Mouse (Mus musculus) kidney, embryonic 14.5 days (tissue): Measurements from ENCODE around the gene Med24. TPM values are rescaled to one million over a fixed set of nuclear protein-coding genes. Genes with fewer than 3 reads are reported as not detected.

Experiments
- ATAC-seq: fragments of 200-750 bp; cut with Nextera tagmentation; 2 replicates; pipeline ENCODE4 v1.8.0; 2017; ENCODE audit warnings: moderate number of reproducible peaks, mild to moderate bottlenecking, moderate TSS enrichment, moderate library complexity; ENCODE audit not compliant: low FRiP score, low TSS enrichment
- H3K27ac ChIP-seq: fragments of 300-500 bp; sonication (generic); 2 replicates; pipeline ENCODE4 v1.5.1; 2014; ENCODE audit warnings: low read depth, mild to moderate bottlenecking, low read length, moderate library complexity, mixed read lengths
- H3K27me3 ChIP-seq: fragments of 300-500 bp; sonication (generic); 2 replicates; pipeline ENCODE4 v1.6.1; 2014; ENCODE audit warnings: mild to moderate bottlenecking, low read length; ENCODE audit not compliant: control insufficient read depth, insufficient read depth
- H3K36me3 ChIP-seq: fragments of 300-500 bp; sonication (generic); 2 replicates; pipeline ENCODE4 v1.6.1; 2014; ENCODE audit warnings: low read length, mixed read lengths; ENCODE audit not compliant: control insufficient read depth, insufficient read depth
- H3K4me1 ChIP-seq: fragments of 300-500 bp; sonication (generic); 2 replicates; pipeline ENCODE4 v1.6.1; 2014; ENCODE audit warnings: low read length, mixed read lengths; ENCODE audit not compliant: control insufficient read depth, insufficient read depth
- H3K4me2 ChIP-seq: fragments of 300-500 bp; sonication (generic); replicated peaks from 2 replicates; pipeline ENCODE4 v1.6.1; 2014; ENCODE audit warnings: low read depth, mild to moderate bottlenecking, low read length
- H3K4me3 ChIP-seq: fragments of 300-500 bp; sonication (generic); 2 replicates; pipeline ENCODE4 v1.5.1; 2014; ENCODE audit warnings: mild to moderate bottlenecking, low read length
- H3K9ac ChIP-seq: fragments of 300-500 bp; sonication (generic); 2 replicates; pipeline ENCODE4 v1.6.1; 2014; ENCODE audit warnings: low read depth, mild to moderate bottlenecking, low read length, moderate library complexity
- H3K9me3 ChIP-seq: fragments of 300-500 bp; sonication (generic); 2 replicates; pipeline ENCODE4 v1.6.1; 2016; ENCODE audit warnings: low read length; ENCODE audit not compliant: control insufficient read depth
- WGBS: fragments of 180-500 bp; shearing (Covaris S2); extraction: QIAGEN DNeasy Blood & Tissue Kit; methylation state at CpG from one replicate; pipeline ENCODE4 v1.1.7; 2014; 5-methylcytosine and 5-hydroxymethylcytosine counted together
- polyA plus RNA-seq: library from polyadenylated mRNA; unstranded; fragments of >200 nt; fragmentation: Nextera tagmentation; extraction: Ambion mirVana; gene quantifications from 2 replicates; pipeline ENCODE4 v1.2.1, GENCODE M21; 2014

Med24 gene
- polyA plus RNA-seq, 1 experiment from 2014 or later: 59.1 TPM

DNA sequence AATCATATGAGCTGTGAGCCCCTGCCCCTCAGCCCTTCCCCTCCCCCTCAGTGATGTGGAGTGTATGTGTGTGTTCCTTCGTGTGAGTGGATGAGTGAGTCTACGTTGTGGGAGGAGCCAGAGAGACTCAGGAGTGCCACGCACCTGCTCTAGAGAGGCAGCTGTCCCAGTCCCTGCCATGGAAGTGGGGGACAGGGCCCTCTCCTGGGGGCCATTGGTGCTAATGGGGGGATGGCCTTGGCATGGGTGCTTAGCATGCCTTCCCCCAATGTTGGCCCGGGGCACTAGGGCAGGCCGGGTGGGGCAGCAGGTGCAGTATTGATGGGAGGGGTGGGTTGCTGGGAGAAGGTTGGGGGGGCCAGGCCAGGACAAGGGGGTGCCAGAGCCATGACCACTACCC lies 37.6 kb upstream of the Med24 start:
- Histone ChIP-seq H3K9ac (no peak overlapping the region), H3K4me2 (no peak overlapping the region), H3K4me1 (peaks cover 45% of the 10 kb centered on the region), H3K36me3 (peaks cover 38% of the 10 kb centered on the region), H3K9me3 (no peaks in the 10 kb centered on the region), H3K4me3 (no peak overlapping the region), H3K27ac (no peak overlapping the region), H3K27me3 (no peaks in the 10 kb centered on the region)
- no peak for ATAC-seq
- 54% methylated on average over 5 of the region's 5 CpGs for WGBS

GRCm38 (mm10) chr11:98766346-98766745 lies 37.1 kb upstream of the Med24 start:
- no peaks in the 10 kb centered on the region for H3K9me3 ChIP-seq
- no peak overlapping the region for H3K4me3 ChIP-seq
- H3K36me3 ChIP-seq: peaks cover 43% of the 10 kb centered on the region
- peaks cover 45% of the 10 kb centered on the region for H3K4me1 ChIP-seq
- H3K27me3 ChIP-seq: no peaks in the 10 kb centered on the region
- H3K4me2 ChIP-seq: no peak overlapping the region
- no peak overlapping the region for H3K27ac ChIP-seq
- no peak for ATAC-seq
- H3K9ac ChIP-seq: no peak overlapping the region
- WGBS: 34% methylated on average over 2 of the region's 2 CpGs

GRCm38 (mm10) chr11:98765421-98766309 lies 36.4 kb upstream of the Med24 start:
- Histone ChIP-seq H3K4me2 (no peak overlapping the region; the same call in 1 of the 2 replicates), H3K9ac (0 out of 2 replicates have a peak overlapping the region, but pooled peaks have one; percentile 12), H3K9me3 (no peaks in the 10 kb centered on the region), H3K4me1 (peaks cover 45% of the 10 kb centered on the region), H3K36me3 (peaks cover 45% of the 10 kb centered on the region), H3K27ac (peak overlapping the region; percentile 55; the same call in 1 of the 2 replicates), H3K27me3 (no peaks in the 10 kb centered on the region), H3K4me3 (no peak overlapping the region)
- 42% methylated on average over 6 of the region's 9 CpGs for WGBS
- ATAC-seq: peak; percentile 47; the same call in 1 of the 2 replicates

DNA sequence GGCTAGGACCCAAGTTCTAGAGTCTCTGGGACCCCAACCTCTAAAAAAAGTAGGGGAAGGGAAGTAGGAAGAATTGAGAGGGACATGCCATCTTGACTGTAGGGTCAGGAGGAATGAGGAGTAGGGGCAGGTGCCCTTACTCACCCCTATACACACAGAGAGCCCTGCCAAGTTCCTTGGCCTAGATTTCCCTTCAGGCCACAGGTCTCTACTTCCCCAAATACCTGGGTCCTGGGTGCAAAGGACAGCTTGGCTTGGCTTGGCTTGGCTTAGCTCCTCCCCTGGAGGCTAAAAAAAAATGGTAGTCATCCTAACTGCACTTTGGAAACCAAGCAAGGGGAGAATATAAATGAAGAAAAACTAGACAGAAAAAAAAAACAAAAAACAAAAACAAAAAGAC lies 35.5 kb upstream of the Med24 start:
- H3K4me2 ChIP-seq: no peak overlapping the region
- peaks cover 44% of the 10 kb centered on the region for H3K36me3 ChIP-seq
- no peaks in the 10 kb centered on the region for H3K27me3 ChIP-seq
- no peak for ATAC-seq
- H3K9ac ChIP-seq: no peak overlapping the region
- H3K27ac ChIP-seq: no peak overlapping the region
- no peaks in the 10 kb centered on the region for H3K9me3 ChIP-seq
- peaks cover 45% of the 10 kb centered on the region for H3K4me1 ChIP-seq
- H3K4me3 ChIP-seq: no peak overlapping the region

- H3K4me3 ChIP-seq: no peak overlapping the region
- no peak overlapping the region for H3K9ac ChIP-seq
- H3K27me3 ChIP-seq: no peaks in the 10 kb centered on the region
- no peaks in the 10 kb centered on the region for H3K9me3 ChIP-seq
- H3K4me2 ChIP-seq: no peak overlapping the region
- peaks cover 44% of the 10 kb centered on the region for H3K4me1 ChIP-seq
- no peak for ATAC-seq
- peaks cover 38% of the 10 kb centered on the region for H3K36me3 ChIP-seq
- no peak overlapping the region for H3K27ac ChIP-seq
- 71% methylated on average over 18 of the region's 18 CpGs for WGBS
These were observed 34.9 kb upstream of the Med24 start for GRCm38 (mm10) chr11:98764091-98764490.

DNA sequence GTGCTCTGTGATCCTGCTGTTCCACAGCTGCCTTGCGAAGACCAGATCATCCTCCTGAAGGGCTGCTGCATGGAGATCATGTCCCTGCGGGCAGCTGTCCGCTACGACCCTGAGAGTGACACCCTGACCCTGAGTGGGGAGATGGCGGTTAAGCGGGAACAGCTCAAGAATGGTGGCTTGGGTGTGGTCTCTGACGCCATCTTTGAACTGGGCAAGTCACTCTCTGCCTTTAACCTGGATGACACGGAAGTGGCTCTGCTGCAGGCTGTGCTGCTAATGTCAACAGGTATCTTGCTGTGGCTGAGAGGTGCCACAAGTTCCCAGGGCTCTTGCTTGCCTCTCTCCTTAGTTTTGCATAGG lies 34.2 kb upstream of the Med24 start:
- H3K9me3 ChIP-seq: no peaks in the 10 kb centered on the region
- no peak overlapping the region for H3K27ac ChIP-seq
- WGBS: 85% methylated on average over 8 of the region's 8 CpGs
- H3K9ac ChIP-seq: no peak overlapping the region
- no peak overlapping the region for H3K4me3 ChIP-seq
- H3K4me2 ChIP-seq: no peak overlapping the region
- H3K36me3 ChIP-seq: peaks cover 35% of the 10 kb centered on the region
- no peak for ATAC-seq
- H3K27me3 ChIP-seq: no peaks in the 10 kb centered on the region
- peaks cover 38% of the 10 kb centered on the region for H3K4me1 ChIP-seq

GRCm38 (mm10) chr11:98762756-98763501 lies 33.7 kb upstream of the Med24 start:
- H3K27ac ChIP-seq: no peak overlapping the region; the same call in 1 of the 2 replicates
- H3K27me3 ChIP-seq: no peaks in the 10 kb centered on the region
- no peak overlapping the region for H3K9ac ChIP-seq
- 59% methylated on average over 17 of the region's 17 CpGs for WGBS
- peaks cover 36% of the 10 kb centered on the region for H3K36me3 ChIP-seq
- H3K4me3 ChIP-seq: no peak overlapping the region
- peaks cover 33% of the 10 kb centered on the region for H3K4me1 ChIP-seq
- ATAC-seq: no peak
- no peaks in the 10 kb centered on the region for H3K9me3 ChIP-seq
- no peak overlapping the region for H3K4me2 ChIP-seq

DNA sequence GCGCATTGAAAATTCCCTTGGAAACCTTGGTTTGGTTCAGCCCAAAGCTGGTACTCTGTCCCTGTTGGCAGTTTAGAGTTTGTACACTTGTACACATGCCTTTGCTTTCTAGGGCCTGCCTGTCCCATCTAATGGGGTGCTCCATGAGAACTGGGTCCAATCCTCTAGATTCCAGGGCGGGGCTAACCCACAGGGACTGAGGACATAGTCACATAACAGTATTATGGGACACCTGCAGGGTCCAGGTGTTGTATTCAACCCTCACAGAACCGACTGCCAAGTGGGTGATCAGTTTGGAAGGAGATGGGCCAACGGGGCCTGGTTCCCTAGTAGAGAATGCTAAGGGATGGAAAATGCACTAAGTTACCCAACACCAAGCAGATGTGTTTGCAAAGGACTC lies 32.7 kb upstream of the Med24 start:
- Histone ChIP-seq H3K36me3 (peaks cover 42% of the 10 kb centered on the region), H3K4me3 (no peak overlapping the region), H3K9ac (no peak overlapping the region), H3K9me3 (no peaks in the 10 kb centered on the region), H3K4me2 (no peak overlapping the region), H3K4me1 (peaks cover 23% of the 10 kb centered on the region), H3K27me3 (no peaks in the 10 kb centered on the region), H3K27ac (no peak overlapping the region)
- 92% methylated on average over 4 of the region's 4 CpGs for WGBS
- ATAC-seq: no peak

DNA sequence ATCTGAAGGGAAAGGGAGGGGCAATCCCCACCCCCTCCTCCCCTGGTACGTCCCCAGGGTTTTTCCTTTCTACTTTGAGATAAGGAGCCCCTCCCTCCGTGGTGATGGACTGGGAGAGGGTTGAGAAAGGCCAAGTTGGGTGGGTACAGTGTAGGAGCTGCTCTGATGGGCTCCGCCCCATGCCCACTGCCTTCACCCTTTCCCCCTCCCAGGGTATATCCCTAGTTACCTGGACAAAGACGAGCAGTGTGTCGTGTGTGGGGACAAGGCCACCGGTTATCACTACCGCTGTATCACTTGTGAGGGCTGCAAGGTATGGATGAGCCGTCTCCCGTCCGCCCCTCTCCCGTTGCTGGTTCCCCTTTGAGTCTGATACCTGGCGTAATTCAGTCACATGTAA lies 27.5 kb upstream of the Med24 start:
- no peak for ATAC-seq
- Histone ChIP-seq H3K27ac (no peak overlapping the region), H3K9ac (no peak overlapping the region), H3K9me3 (no peaks in the 10 kb centered on the region), H3K27me3 (no peaks in the 10 kb centered on the region), H3K36me3 (peaks cover 27% of the 10 kb centered on the region), H3K4me3 (no peak overlapping the region), H3K4me1 (peaks cover 16% of the 10 kb centered on the region), H3K4me2 (no peak overlapping the region)
- 88% methylated on average over 12 of the region's 12 CpGs for WGBS
